Mouse (Mus musculus): Measurements from ENCODE around the gene Cdh23. TPM values are rescaled to one million over a fixed set of nuclear protein-coding genes. Genes with fewer than 3 reads are reported as not detected.
"Not testable (repeated sequence)": the region's sequence is repeated elsewhere in the genome, so short reads cannot be mapped to it uniquely, and the experiment has no call there.

The Cdh23 gene
- polyA plus RNA-seq, 1 experiment from 2014 or later: 0.25 TPM

DNA sequence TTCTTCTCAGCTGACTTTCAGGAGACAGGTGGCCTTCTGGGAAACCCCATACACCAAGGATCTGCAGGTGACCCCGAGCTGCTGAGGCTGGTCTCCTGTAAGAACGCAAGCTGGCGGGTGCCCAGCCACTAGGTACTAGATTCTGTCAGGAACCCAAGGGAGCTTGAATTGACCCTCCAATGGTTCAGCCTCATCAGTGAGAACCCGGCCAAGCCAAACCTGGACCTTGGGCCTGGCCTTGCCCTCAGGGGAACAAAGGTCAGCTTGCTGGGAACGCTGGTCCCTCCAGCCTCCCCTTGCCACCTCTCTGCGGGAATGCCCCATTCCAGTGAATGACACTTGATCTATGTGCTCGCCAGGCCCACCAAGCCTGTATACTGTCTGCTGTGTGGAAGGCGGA is 37.2 kb upstream of the Cdh23 start:
- no peak overlapping the region for H3K4me3 ChIP-seq (replicated peaks)
- no peak overlapping the region for H3K9ac ChIP-seq
- H3K4me1 ChIP-seq (replicated peaks): peaks cover 3% of the 10 kb centered on the region; the same call in 1 of the 2 replicates
- no peaks in the 10 kb centered on the region for H3K9me3 ChIP-seq (replicated peaks)
- no peak for ATAC-seq (ENCODE audit: insufficient read depth)
- H3K4me2 ChIP-seq: no peak overlapping the region
- H3K27ac ChIP-seq (replicated peaks): no peak overlapping the region
- no peaks in the 10 kb centered on the region for H3K36me3 ChIP-seq (replicated peaks)
- no peaks in the 10 kb centered on the region for H3K27me3 ChIP-seq
- 60% methylated on average over 8 of the region's 8 CpGs for WGBS (ENCODE audit: insufficient replicate concordance)

GRCm38 (mm10) chr10:60732397-60732861 is 36.1 kb upstream of the Cdh23 start:
- Histone ChIP-seq H3K9ac (no peak overlapping the region), H3K4me1 (replicated peaks) (0 out of 2 replicates have a peak, but pooled peaks cover 3% of the 10 kb centered on the region)
- 44% methylated on average over 2 of the region's 2 CpGs for WGBS (ENCODE audit: insufficient replicate concordance)

DNA sequence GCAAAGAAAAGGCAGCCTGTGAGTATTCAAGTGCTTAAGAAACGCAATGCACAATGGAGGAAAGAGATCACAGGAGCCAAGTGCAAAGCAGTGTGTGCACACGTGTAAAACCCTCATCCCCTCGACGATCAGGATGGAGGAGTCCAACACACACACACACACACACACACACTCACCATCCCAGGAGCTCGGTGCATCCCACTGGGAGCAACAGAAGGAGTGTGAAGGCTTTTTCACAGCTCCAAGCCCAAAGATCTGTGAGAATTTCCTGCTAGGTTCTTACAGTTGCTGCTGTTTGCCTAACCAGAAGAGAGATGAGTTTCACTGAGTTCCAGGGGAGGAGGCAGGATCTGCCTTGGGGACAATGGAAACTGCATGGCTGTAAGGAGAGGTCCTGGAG is 35.5 kb upstream of the Cdh23 start:
- ATAC-seq (ENCODE audit: insufficient read depth): no peak
- Histone ChIP-seq H3K27me3 (no peaks in the 10 kb centered on the region), H3K36me3 (replicated peaks) (no peaks in the 10 kb centered on the region), H3K9me3 (replicated peaks) (no peaks in the 10 kb centered on the region), H3K4me1 (replicated peaks) (0 out of 2 replicates have a peak, but pooled peaks cover 3% of the 10 kb centered on the region), H3K9ac (no peak overlapping the region), H3K27ac (replicated peaks) (no peak overlapping the region), H3K4me3 (replicated peaks) (no peak overlapping the region), H3K4me2 (no peak overlapping the region)
- 48% methylated on average over 5 of the region's 5 CpGs for WGBS (ENCODE audit: insufficient replicate concordance)

More at GRCm38 (mm10) chr10:60732397-60732861, 36.1 kb upstream of the Cdh23 start:
- no peak for ATAC-seq (ENCODE audit: insufficient read depth)
- H3K4me2 ChIP-seq: no peak overlapping the region
- H3K27me3 ChIP-seq: no peaks in the 10 kb centered on the region
- no peaks in the 10 kb centered on the region for H3K36me3 ChIP-seq (replicated peaks)
- no peak overlapping the region for H3K27ac ChIP-seq (replicated peaks)
- H3K9me3 ChIP-seq (replicated peaks): no peaks in the 10 kb centered on the region
- no peak overlapping the region for H3K4me3 ChIP-seq (replicated peaks)

DNA sequence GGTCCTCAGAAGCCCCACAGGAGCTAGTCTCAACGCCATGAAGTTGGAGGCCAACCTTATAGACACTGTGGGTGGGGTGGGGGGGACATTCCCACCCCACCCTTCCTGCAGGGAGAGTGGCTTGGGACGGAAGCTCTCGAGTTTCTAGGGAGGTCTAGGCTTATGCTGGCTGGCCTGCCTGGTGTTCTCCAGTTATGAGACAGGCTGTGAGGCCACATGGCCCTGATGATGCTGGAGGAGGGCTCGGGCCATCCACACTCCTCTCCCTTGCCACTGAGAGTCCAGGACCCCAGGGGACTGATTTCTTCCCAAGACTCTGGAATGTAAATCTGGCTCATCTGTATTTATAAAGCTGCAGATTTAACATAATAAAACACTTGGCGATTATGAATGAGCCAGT is 31.0 kb upstream of the Cdh23 start:
- Histone ChIP-seq H3K9ac (no peak overlapping the region), H3K4me2 (no peak overlapping the region), H3K4me1 (replicated peaks) (no peaks in the 10 kb centered on the region), H3K4me3 (replicated peaks) (no peak overlapping the region), H3K27me3 (no peaks in the 10 kb centered on the region), H3K9me3 (replicated peaks) (no peaks in the 10 kb centered on the region), H3K36me3 (replicated peaks) (no peaks in the 10 kb centered on the region), H3K27ac (replicated peaks) (no peak overlapping the region)
- WGBS (ENCODE audit: insufficient replicate concordance): 45% methylated on average over 5 of the region's 5 CpGs
- no peak for ATAC-seq (ENCODE audit: insufficient read depth)

DNA sequence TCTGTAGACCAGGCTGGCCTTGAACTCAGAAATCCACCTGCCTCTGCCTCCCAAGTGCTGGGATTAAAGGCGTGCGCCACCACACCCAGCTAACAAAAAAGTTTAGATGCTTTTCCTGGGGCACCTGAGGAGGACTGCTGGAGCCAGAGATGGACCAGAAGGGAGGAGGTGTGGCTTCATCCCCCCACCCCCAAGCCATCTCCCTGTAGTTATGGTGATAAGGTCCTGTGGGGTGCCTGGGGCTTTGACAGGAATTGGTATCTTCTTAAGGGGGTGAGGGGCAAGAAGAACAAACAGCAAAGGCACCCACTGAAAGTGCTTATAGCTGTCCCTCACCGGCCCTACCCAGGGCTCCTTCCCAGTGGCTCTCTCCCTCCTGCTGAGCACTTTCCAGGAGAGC is 30.6 kb upstream of the Cdh23 start:
- Histone ChIP-seq H3K36me3 (replicated peaks) (no peaks in the 10 kb centered on the region), H3K9ac (no peak overlapping the region), H3K4me1 (replicated peaks) (no peaks in the 10 kb centered on the region), H3K4me3 (replicated peaks) (no peak overlapping the region), H3K9me3 (replicated peaks) (no peaks in the 10 kb centered on the region), H3K4me2 (no peak overlapping the region), H3K27me3 (no peaks in the 10 kb centered on the region), H3K27ac (replicated peaks) (no peak overlapping the region)
- no peak for ATAC-seq (ENCODE audit: insufficient read depth)
- WGBS (ENCODE audit: insufficient replicate concordance): 72% methylated on average over 3 of the region's 3 CpGs

DNA sequence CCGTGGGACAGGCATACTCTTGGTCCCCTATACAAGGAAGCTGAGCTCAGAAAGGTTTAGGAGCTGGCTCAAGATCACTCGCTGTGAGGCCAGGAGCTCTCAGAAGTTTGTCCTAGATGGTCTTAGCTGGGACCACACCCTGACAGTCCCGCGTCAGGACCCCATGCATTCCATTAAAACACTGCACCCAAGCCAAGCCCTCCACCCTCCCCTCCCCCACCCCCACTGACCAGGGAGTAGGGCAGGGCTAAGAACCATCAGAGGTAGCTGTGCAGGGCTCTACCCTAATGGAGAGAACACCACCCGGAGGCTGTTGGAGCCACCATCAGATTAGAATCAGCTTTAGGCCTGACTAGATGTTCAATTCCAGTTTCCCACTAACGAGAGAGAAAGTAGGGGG is 28.2 kb upstream of the Cdh23 start:
- Histone ChIP-seq H3K36me3 (replicated peaks) (no peaks in the 10 kb centered on the region), H3K9me3 (replicated peaks) (no peaks in the 10 kb centered on the region), H3K4me3 (replicated peaks) (no peak overlapping the region), H3K27ac (replicated peaks) (no peak overlapping the region), H3K27me3 (no peaks in the 10 kb centered on the region), H3K4me2 (no peak overlapping the region), H3K9ac (no peak overlapping the region), H3K4me1 (replicated peaks) (no peaks in the 10 kb centered on the region)
- no peak for ATAC-seq (ENCODE audit: insufficient read depth)
- WGBS (ENCODE audit: insufficient replicate concordance): 58% methylated on average over 6 of the region's 6 CpGs

- Histone ChIP-seq H3K27me3 (no peaks in the 10 kb centered on the region), H3K4me3 (replicated peaks) (no peak overlapping the region), H3K9me3 (replicated peaks) (no peaks in the 10 kb centered on the region), H3K4me1 (replicated peaks) (no peaks in the 10 kb centered on the region), H3K4me2 (no peak overlapping the region), H3K9ac (no peak overlapping the region), H3K36me3 (replicated peaks) (no peaks in the 10 kb centered on the region), H3K27ac (replicated peaks) (no peak overlapping the region)
- ATAC-seq (ENCODE audit: insufficient read depth): no peak
- 26% methylated on average over 1 of the region's 1 CpGs for WGBS (ENCODE audit: insufficient replicate concordance)
Observed at GRCm38 (mm10) chr10:60723345-60723744, 27.1 kb upstream of the Cdh23 start.

GRCm38 (mm10) chr10:60721640-60722039 is 25.4 kb upstream of the Cdh23 start:
- WGBS (ENCODE audit: insufficient replicate concordance): 62% methylated on average over 12 of the region's 12 CpGs
- no peaks in the 10 kb centered on the region for H3K4me1 ChIP-seq (replicated peaks)
- no peak overlapping the region for H3K9ac ChIP-seq
- ATAC-seq (ENCODE audit: insufficient read depth): no peak
- H3K27me3 ChIP-seq: no peaks in the 10 kb centered on the region
- no peaks in the 10 kb centered on the region for H3K36me3 ChIP-seq (replicated peaks)
- no peaks in the 10 kb centered on the region for H3K9me3 ChIP-seq (replicated peaks)
- H3K4me2 ChIP-seq: no peak overlapping the region
- no peak overlapping the region for H3K27ac ChIP-seq (replicated peaks)
- H3K4me3 ChIP-seq (replicated peaks): no peak overlapping the region

- Histone ChIP-seq H3K9me3 (replicated peaks) (no peaks in the 10 kb centered on the region), H3K27me3 (no peaks in the 10 kb centered on the region), H3K4me3 (replicated peaks) (no peak overlapping the region), H3K9ac (no peak overlapping the region), H3K27ac (replicated peaks) (no peak overlapping the region), H3K36me3 (replicated peaks) (peaks cover 8% of the 10 kb centered on the region; the same call in 1 of the 2 replicates), H3K4me2 (no peak overlapping the region), H3K4me1 (replicated peaks) (no peaks in the 10 kb centered on the region)
- ATAC-seq (ENCODE audit: insufficient read depth): no peak
- WGBS (ENCODE audit: insufficient replicate concordance): 67% methylated on average over 5 of the region's 5 CpGs
Observed at GRCm38 (mm10) chr10:60720461-60720860, 24.2 kb upstream of the Cdh23 start.

GRCm38 (mm10) chr10:60718491-60718890 is 22.2 kb upstream of the Cdh23 start:
- no peaks in the 10 kb centered on the region for H3K27me3 ChIP-seq
- 50% methylated on average over 2 of the region's 2 CpGs for WGBS (ENCODE audit: insufficient replicate concordance)
- H3K4me1 ChIP-seq (replicated peaks): no peaks in the 10 kb centered on the region
- no peak overlapping the region for H3K27ac ChIP-seq (replicated peaks)
- H3K9ac ChIP-seq: no peak overlapping the region
- H3K4me3 ChIP-seq (replicated peaks): no peak overlapping the region
- H3K9me3 ChIP-seq (replicated peaks): no peaks in the 10 kb centered on the region
- H3K4me2 ChIP-seq: no peak overlapping the region
- H3K36me3 ChIP-seq (replicated peaks): peaks cover 13% of the 10 kb centered on the region; the same call in 1 of the 2 replicates
- no peak for ATAC-seq (ENCODE audit: insufficient read depth)

DNA sequence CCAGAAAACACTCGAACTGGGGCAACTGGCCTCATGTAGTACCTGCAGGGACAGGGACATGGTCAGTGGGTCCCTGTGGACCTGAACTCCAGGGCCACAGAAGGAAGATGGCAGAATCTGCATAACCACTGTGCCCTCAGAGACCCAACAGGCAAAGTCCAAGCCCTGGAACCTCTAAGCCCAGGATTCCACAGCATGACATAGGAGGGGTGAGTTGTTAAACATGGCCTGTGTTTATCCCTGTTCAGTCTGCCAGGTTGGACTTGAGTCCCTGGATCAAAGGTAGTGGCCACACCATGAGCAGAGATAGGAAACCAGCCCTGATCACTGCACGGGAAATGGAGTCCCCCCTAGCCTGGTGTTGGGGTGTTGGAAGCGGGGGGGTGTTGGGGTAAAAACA is 20.2 kb upstream of the Cdh23 start:
- Histone ChIP-seq H3K27ac (replicated peaks) (no peak overlapping the region), H3K9me3 (replicated peaks) (no peaks in the 10 kb centered on the region), H3K36me3 (replicated peaks) (peaks cover 13% of the 10 kb centered on the region; the same call in 1 of the 2 replicates), H3K4me2 (no peak overlapping the region), H3K9ac (no peak overlapping the region), H3K4me3 (replicated peaks) (no peak overlapping the region), H3K4me1 (replicated peaks) (no peaks in the 10 kb centered on the region), H3K27me3 (no peaks in the 10 kb centered on the region)
- ATAC-seq (ENCODE audit: insufficient read depth): no peak; the same call in 1 of the 2 replicates
- 55% methylated on average over 3 of the region's 3 CpGs for WGBS (ENCODE audit: insufficient replicate concordance)

DNA sequence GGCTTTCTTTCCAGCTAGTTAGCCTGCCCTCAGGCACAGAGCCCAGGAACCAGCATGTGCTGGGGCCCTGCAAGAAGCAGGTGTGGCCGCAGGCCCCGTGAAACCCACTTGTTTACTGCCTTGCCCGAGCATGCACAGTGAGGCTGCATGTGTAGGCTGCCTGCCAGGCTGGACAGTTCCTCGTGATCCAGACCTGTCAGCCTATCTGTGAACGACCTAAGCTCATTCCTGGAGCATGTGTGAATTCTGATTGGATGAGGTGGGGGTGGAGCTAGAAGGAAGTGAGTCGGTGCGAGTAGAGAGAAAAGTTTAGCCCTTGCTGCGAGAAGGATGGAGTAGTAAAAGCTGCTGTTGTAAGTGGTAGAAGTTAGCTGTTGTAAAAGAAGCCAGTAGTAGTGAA is 16.0 kb upstream of the Cdh23 start:
- H3K27me3 ChIP-seq; H3K4me3 ChIP-seq (replicated peaks); H3K9me3 ChIP-seq (replicated peaks); ATAC-seq (ENCODE audit: insufficient read depth); H3K27ac ChIP-seq (replicated peaks); H3K9ac ChIP-seq; H3K4me1 ChIP-seq (replicated peaks); H3K4me2 ChIP-seq: not testable (repeated sequence)
- H3K36me3 ChIP-seq (replicated peaks): peaks cover 13% of the 10 kb centered on the region; the same call in 1 of the 2 replicates
- WGBS (ENCODE audit: insufficient replicate concordance): 49% methylated on average over 8 of the region's 8 CpGs

All from liver, embryonic 15.5 days (tissue).